Mouse (Mus musculus) layer of hippocampus, adult 18-20 months (tissue): ENCODE results near the gene Slx4. TPM values are rescaled to one million over a fixed set of nuclear protein-coding genes. Genes with fewer than 3 reads are reported as not detected.
"Not testable (repeated sequence)": the region's sequence is repeated elsewhere in the genome, so short reads cannot be mapped to it uniquely, and the experiment has no call there.

ENCODE experiments used
- DNase-seq, 2 experiments: peaks; one replicate each; pipeline ENCODE4 v3.0.0; 2022; ENCODE audit warnings: low spot score in 2 of 2
- total RNA-seq, 2 experiments: library from RNA; stranded (reverse); gene quantifications; 2 replicates each; pipeline ENCODE4 v1.2.3; 2021

The Slx4 gene
- total RNA-seq, 2 experiments from 2014 or later, result 40.0 to 46.8 TPM

- DNase-seq, result no peak
Observed at GRCm38 (mm10) chr16:4012882-4013570, 9.5 kb upstream of the Slx4 start.

GRCm38 (mm10) chr16:3988410-3988809, 15.2 kb downstream of the Slx4 start:
- no peak for DNase-seq

- no peak for DNase-seq
Observed at GRCm38 (mm10) chr16:3983146-3983700, 20.3 kb downstream of the Slx4 start.

- no peak for DNase-seq
Observed at GRCm38 (mm10) chr16:3982173-3982572, 21.4 kb downstream of the Slx4 start.

GRCm38 (mm10) chr16:3976712-3977111, 26.9 kb downstream of the Slx4 start:
- DNase-seq, result no peak

GRCm38 (mm10) chr16:3976251-3976671, 27.3 kb downstream of the Slx4 start, which contains the start of gene Nlrc3:
Nlrc3 (minus strand) TSS chr16:3976632.
- DNase-seq, result no peak

- no peak for DNase-seq
Observed at GRCm38 (mm10) chr16:3975658-3976057, 27.9 kb downstream of the Slx4 start.

- not testable (repeated sequence) for DNase-seq
Observed at GRCm38 (mm10) chr16:3974456-3974855, 29.1 kb downstream of the Slx4 start.

GRCm38 (mm10) chr16:3965534-3965933, 38.0 kb downstream of the Slx4 start:
- DNase-seq, result no peak

GRCm38 (mm10) chr16:3964990-3965389, 38.6 kb downstream of the Slx4 start:
- no peak for DNase-seq

GRCm38 (mm10) chr16:3959261-3959660, 44.3 kb downstream of the Slx4 start:
- no peak for DNase-seq

GRCm38 (mm10) chr16:3956369-3956768, 47.2 kb downstream of the Slx4 start:
- no peak for DNase-seq

- DNase-seq, result no peak
Observed at GRCm38 (mm10) chr16:3951141-3951540, 52.4 kb downstream of the Slx4 start.

GRCm38 (mm10) chr16:3934701-3935100, 68.9 kb downstream of the Slx4 start:
- no peak for DNase-seq

- no peak for DNase-seq
Observed at GRCm38 (mm10) chr16:3934091-3934490, 69.5 kb downstream of the Slx4 start.

GRCm38 (mm10) chr16:3933536-3933935, 70.0 kb downstream of the Slx4 start:
- no peak for DNase-seq

GRCm38 (mm10) chr16:3929151-3929550, 74.4 kb downstream of the Slx4 start:
- DNase-seq, result no peak

Other genes with a start within 250 kb of the Slx4 start
- not detected for gene Olfr15, start 172.9 kb downstream of the Slx4 start, total RNA-seq
- gene Zfp174, start 156.5 kb downstream of the Slx4 start, total RNA-seq, result 1 to 10 TPM; 4.3 to 4.7 TPM
- 10 to 100 TPM; 86.7 to 91.4 TPM for gene Naa60, start 131.4 kb downstream of the Slx4 start, total RNA-seq
- 10 to 100 TPM; 20.6 to 22.9 TPM for gene Zfp597, start 119.2 kb downstream of the Slx4 start, total RNA-seq
- gene Gm20695, start 119.1 kb downstream of the Slx4 start, total RNA-seq, result not detected
- 1 to 10 TPM; 5.9 to 7.2 TPM for gene 1700037C18Rik, start 95.1 kb downstream of the Slx4 start, total RNA-seq
- gene Cluap1, start 95.0 kb downstream of the Slx4 start, total RNA-seq, result 10 to 100 TPM; 28.5 to 31.6 TPM
- 1 to 10 TPM; 1.6 to 1.8 TPM for gene Nlrc3, start 27.1 kb downstream of the Slx4 start, total RNA-seq
- not detected for gene Dnase1, start 33.2 kb upstream of the Slx4 start, total RNA-seq
- gene Trap1, start 74.1 kb upstream of the Slx4 start, total RNA-seq, result 10 to 100 TPM; 67.5 to 74.0 TPM
- 10 to 100 TPM; 85.3 to 85.7 TPM for gene Crebbp, start 210.2 kb upstream of the Slx4 start, total RNA-seq